Mouse (Mus musculus) heart, embryonic 16.5 days (tissue): ENCODE results near the gene Snrpa. TPM values are rescaled to one million over a fixed set of nuclear protein-coding genes. Genes with fewer than 3 reads are reported as not detected.

Source experiments
- ATAC-seq: fragments of 200-750 bp; cut with Nextera tagmentation; replicated peaks from 2 replicates; pipeline ENCODE4 v1.8.0; 2017; ENCODE audit warnings: moderate number of reproducible peaks; ENCODE audit not compliant: insufficient read depth, low FRiP score; ENCODE audit errors: extremely low read depth
- H3K27ac ChIP-seq: fragments of 300-500 bp; sonication (generic); 2 replicates; pipeline ENCODE4 v1.5.1; 2014; ENCODE audit warnings: mild to moderate bottlenecking, low read length, control low read depth, moderate library complexity
- H3K27me3 ChIP-seq: fragments of 300-500 bp; sonication (generic); 2 replicates; pipeline ENCODE4 v1.6.1; 2014; ENCODE audit warnings: low read length, mixed read lengths; ENCODE audit not compliant: control insufficient read depth, insufficient read depth
- H3K36me3 ChIP-seq: fragments of 300-500 bp; sonication (generic); 2 replicates; pipeline ENCODE4 v1.6.1; 2014; ENCODE audit not compliant: control insufficient read depth, insufficient read depth
- H3K4me1 ChIP-seq: fragments of 300-500 bp; sonication (generic); 2 replicates; pipeline ENCODE4 v1.6.1; 2014; ENCODE audit warnings: low read length, mixed read lengths; ENCODE audit not compliant: control insufficient read depth, insufficient read depth
- H3K4me2 ChIP-seq: fragments of 300-500 bp; sonication (generic); 2 replicates; pipeline ENCODE4 v1.6.1; 2014; ENCODE audit warnings: low read depth, mild to moderate bottlenecking, control low read depth, low read length
- H3K4me3 ChIP-seq: fragments of 300-500 bp; sonication (generic); 2 replicates; pipeline ENCODE4 v1.5.1; 2014; ENCODE audit warnings: mild to moderate bottlenecking, control low read depth, low read length
- H3K9ac ChIP-seq: fragments of 300-500 bp; sonication (generic); 2 replicates; pipeline ENCODE4 v1.6.1; 2014; ENCODE audit warnings: low read length, control low read depth
- H3K9me3 ChIP-seq: fragments of 300-500 bp; sonication (generic); replicated peaks from 2 replicates; pipeline ENCODE4 v1.6.1; 2016; ENCODE audit warnings: low read length; ENCODE audit not compliant: control insufficient read depth
- WGBS: fragments of 180-500 bp; shearing (Covaris S2); extraction: QIAGEN DNeasy Blood & Tissue Kit; methylation state at CpG from one replicate; pipeline ENCODE4 v1.1.7; 2014; 5-methylcytosine and 5-hydroxymethylcytosine counted together
- polyA plus RNA-seq: library from polyadenylated mRNA; unstranded; fragments of >200 nt; fragmentation: Nextera tagmentation; extraction: Ambion mirVana; gene quantifications from 2 replicates; pipeline ENCODE4 v1.2.1, GENCODE M21; 2015

Snrpa gene
- polyA plus RNA-seq, 1 experiment from 2014 or later = 165 TPM

- WGBS = 1% methylated on average over 50 of the region's 53 CpGs
- no peaks in the 10 kb centered on the region for H3K27me3 ChIP-seq
- no peaks in the 10 kb centered on the region for H3K9me3 ChIP-seq
- peaks cover 13% of the 10 kb centered on the region for H3K4me1 ChIP-seq
- peak within 1 kb of the TSS; percentile 79 for H3K9ac ChIP-seq
- peak within 1 kb of the TSS; percentile 89 for H3K4me3 ChIP-seq
- peak; percentile 98 for ATAC-seq
- H3K27ac ChIP-seq = peak within 1 kb of the TSS; percentile 95
- peak within 1 kb of the TSS; percentile 71 for H3K4me2 ChIP-seq
- H3K36me3 ChIP-seq = 0 out of 2 replicates have a peak, but pooled peaks cover 5% of the 10 kb centered on the region
These were observed 17.5 kb downstream of the Snrpa start, which contains the start of gene Rab4b for GRCm38 (mm10) chr7:27178324-27179216. Gene Rab4b, minus strand, starts transcription at chr7:27178896.

- H3K27me3 ChIP-seq = no peaks in the 10 kb centered on the region
- peak overlapping the region; percentile 79 for H3K9ac ChIP-seq
- H3K9me3 ChIP-seq = no peaks in the 10 kb centered on the region
- peaks cover 13% of the 10 kb centered on the region for H3K4me1 ChIP-seq
- peak overlapping the region; percentile 71 for H3K4me2 ChIP-seq
- WGBS = 22% methylated on average over 4 of the region's 4 CpGs
- ATAC-seq = no peak
- H3K27ac ChIP-seq = peak overlapping the region; percentile 95
- H3K4me3 ChIP-seq = peak overlapping the region; percentile 89
- H3K36me3 ChIP-seq = 0 out of 2 replicates have a peak, but pooled peaks cover 10% of the 10 kb centered on the region
These were observed 18.1 kb downstream of the Snrpa start for GRCm38 (mm10) chr7:27177942-27178323.

GRCm38 (mm10) chr7:27174896-27175295, 21.2 kb downstream of the Snrpa start:
- no peak overlapping the region for H3K4me2 ChIP-seq
- no peak for ATAC-seq
- H3K4me3 ChIP-seq = no peak overlapping the region
- H3K36me3 ChIP-seq = peaks cover 30% of the 10 kb centered on the region
- no peaks in the 10 kb centered on the region for H3K27me3 ChIP-seq
- WGBS = 76% methylated on average over 7 of the region's 7 CpGs
- H3K27ac ChIP-seq = no peak overlapping the region
- no peak overlapping the region for H3K9ac ChIP-seq
- no peaks in the 10 kb centered on the region for H3K9me3 ChIP-seq
- H3K4me1 ChIP-seq = peaks cover 12% of the 10 kb centered on the region

GRCm38 (mm10) chr7:27174496-27174895, 21.6 kb downstream of the Snrpa start:
- H3K36me3 ChIP-seq = peaks cover 30% of the 10 kb centered on the region

GRCm38 (mm10) chr7:27170981-27171380, 25.1 kb downstream of the Snrpa start:
- ATAC-seq = no peak
- Histone ChIP-seq H3K4me1 (peaks cover 5% of the 10 kb centered on the region; the same call in 1 of the 2 replicates), H3K36me3 (peaks cover 30% of the 10 kb centered on the region), H3K4me3 (no peak overlapping the region), H3K9ac (no peak overlapping the region), H3K9me3 (no peaks in the 10 kb centered on the region), H3K4me2 (no peak overlapping the region), H3K27ac (no peak overlapping the region), H3K27me3 (no peaks in the 10 kb centered on the region)
- 88% methylated on average over 3 of the region's 3 CpGs for WGBS

More at GRCm38 (mm10) chr7:27174496-27174895, 21.6 kb downstream of the Snrpa start:
- H3K27ac ChIP-seq = no peak overlapping the region
- H3K4me3 ChIP-seq = no peak overlapping the region
- no peak overlapping the region for H3K9ac ChIP-seq
- no peaks in the 10 kb centered on the region for H3K27me3 ChIP-seq
- ATAC-seq = no peak
- H3K9me3 ChIP-seq = no peaks in the 10 kb centered on the region
- 92% methylated on average over 15 of the region's 15 CpGs for WGBS
- no peak overlapping the region for H3K4me2 ChIP-seq
- peaks cover 8% of the 10 kb centered on the region; the same call in 1 of the 2 replicates for H3K4me1 ChIP-seq

GRCm38 (mm10) chr7:27168371-27168770, 27.7 kb downstream of the Snrpa start:
- WGBS = 92% methylated on average over 5 of the region's 5 CpGs
- H3K27me3 ChIP-seq = no peaks in the 10 kb centered on the region
- H3K27ac ChIP-seq = no peak overlapping the region
- peaks cover 32% of the 10 kb centered on the region for H3K36me3 ChIP-seq
- no peaks in the 10 kb centered on the region for H3K9me3 ChIP-seq
- peaks cover 27% of the 10 kb centered on the region for H3K4me1 ChIP-seq
- no peak overlapping the region for H3K4me2 ChIP-seq
- no peak overlapping the region for H3K4me3 ChIP-seq
- no peak overlapping the region for H3K9ac ChIP-seq
- ATAC-seq = no peak

GRCm38 (mm10) chr7:27167475-27168094, 28.5 kb downstream of the Snrpa start:
- H3K36me3 ChIP-seq = peaks cover 28% of the 10 kb centered on the region
- peak overlapping the region; percentile 85 for H3K9ac ChIP-seq
- WGBS = 71% methylated on average over 11 of the region's 11 CpGs

GRCm38 (mm10) chr7:27166614-27167474, 29.2 kb downstream of the Snrpa start, which contains the start of gene Egln2:
Gene Egln2, minus strand, starts transcription at chr7:27166802.
- Histone ChIP-seq H3K27me3 (no peaks in the 10 kb centered on the region), H3K27ac (peak within 1 kb of the TSS; percentile 96), H3K4me1 (peaks cover 40% of the 10 kb centered on the region), H3K9me3 (no peaks in the 10 kb centered on the region), H3K36me3 (peaks cover 20% of the 10 kb centered on the region), H3K4me2 (peak within 1 kb of the TSS; percentile 73), H3K9ac (peak within 1 kb of the TSS; percentile 85), H3K4me3 (peak within 1 kb of the TSS; percentile 73)
- ATAC-seq = peak; percentile 86
- 2% methylated on average over 59 of the region's 61 CpGs for WGBS

More at GRCm38 (mm10) chr7:27167475-27168094, 28.5 kb downstream of the Snrpa start:
- no peak for ATAC-seq
- Histone ChIP-seq H3K27ac (peak overlapping the region; percentile 96), H3K27me3 (no peaks in the 10 kb centered on the region), H3K4me2 (peak overlapping the region; percentile 73), H3K9me3 (no peaks in the 10 kb centered on the region), H3K4me1 (peaks cover 34% of the 10 kb centered on the region), H3K4me3 (peak overlapping the region; percentile 73)
